19 mouse cellular contexts compared by ENCODE assay signal in genomic region chr10:23799933-23800332, GRCm38 (mm10). TPM values are rescaled to one million over a fixed set of nuclear protein-coding genes. Genes with fewer than 3 reads are reported as not detected.
"Had no signal": no experiment of that assay in that cellular context is flagged by ENCODE, and none has a peak within 500 bp of the region (broad histone marks: within the 10 kb centered on the region; RNA-seq: fewer than 3 reads in every experiment).

No protein-coding gene starts in this region.

- ATAC-seq: inflammation-experienced regulatory T-cells, adult 6 months had no signal

- H3K27ac ChIP-seq: kidney, postnatal 0 days; limb, embryonic 12.5 days; liver, embryonic 14.5 days; lung, embryonic 15.5 days; macrophage; neural tube, embryonic 13.5 days; stomach, embryonic 15.5 days had no signal

- H3K9ac ChIP-seq: limb, embryonic 12.5 days; liver, embryonic 14.5 days; lung, embryonic 15.5 days; neural tube, embryonic 13.5 days; stomach, embryonic 15.5 days had no signal

- H3K27me3 ChIP-seq: limb, embryonic 12.5 days; lung, embryonic 15.5 days; neural tube, embryonic 13.5 days; stomach, embryonic 15.5 days had no signal

- H3K4me3 ChIP-seq: limb, embryonic 12.5 days; lung, embryonic 15.5 days; megakaryocyte, embryonic 14.5 days; myocyte; neural tube, embryonic 13.5 days; stomach, embryonic 15.5 days had no signal

- H3K4me2 ChIP-seq: limb, embryonic 12.5 days; lung, embryonic 15.5 days; neural tube, embryonic 13.5 days; stomach, embryonic 15.5 days had no signal

- DNase-seq: kidney, adult 8-10 months; kidney, postnatal 36 days; layer of hippocampus, adult 9-11 months; lung, postnatal 14 days; midbrain, embryonic 14.5 days; retina, postnatal 1 day; right cerebral cortex, postnatal 4 days; thymus, adult 2 months; thymus, postnatal 36 days had no signal

- H3K9me3 ChIP-seq: limb, embryonic 12.5 days; lung, embryonic 15.5 days; neural tube, embryonic 13.5 days; stomach, embryonic 15.5 days had no signal

- H3K4me1 ChIP-seq: stomach, embryonic 15.5 days had no signal

RNA-seq across cellular contexts. Expression of gene Slc18b1, which starts 3.1 kb away (rescaled TPM):
- polyA plus RNA-seq: inflammation-experienced regulatory T-cells, adult 6 months had no signal

RNA-seq across cellular contexts. Expression of gene Vnn3, which starts 51.3 kb away (rescaled TPM):
- polyA plus RNA-seq: inflammation-experienced regulatory T-cells, adult 6 months; limb, embryonic 12.5 days; midbrain, embryonic 14.5 days; myocyte; neural tube, embryonic 13.5 days had no signal
